Mouse (Mus musculus) liver, embryonic 11.5 days (tissue): ENCODE results near the gene Dusp11. TPM values are rescaled to one million over a fixed set of nuclear protein-coding genes. Genes with fewer than 3 reads are reported as not detected.

Experiments used
- polyA plus RNA-seq: library from polyadenylated mRNA; unstranded; fragments of >200 nt; fragmentation: Nextera tagmentation; extraction: Ambion mirVana; gene quantifications from 2 replicates; pipeline ENCODE4 v1.2.1, GENCODE M21; 2014

Dusp11 gene
- polyA plus RNA-seq, 1 experiment from 2014 or later = 58.7 TPM

Other genes with a start within 250 kb of the Dusp11 start
- not detected in 2 replicates for gene Nat8f7, start 248.5 kb downstream of the Dusp11 start, polyA plus RNA-seq
- 0.14 TPM in 1 of 2 replicates, not detected in the other for gene Nat8f3, start 195.9 kb downstream of the Dusp11 start, polyA plus RNA-seq
- not detected in 2 replicates for gene Nat8f6, start 140.7 kb downstream of the Dusp11 start, polyA plus RNA-seq
- gene Nat8f5, start 140.7 kb downstream of the Dusp11 start, polyA plus RNA-seq = not detected in 2 replicates
- gene Nat8, start 129.6 kb downstream of the Dusp11 start, polyA plus RNA-seq = not detected in 2 replicates
- gene Nat8f2, start 92.5 kb downstream of the Dusp11 start, polyA plus RNA-seq = not detected in 2 replicates
- gene Nat8f4, start 56.8 kb downstream of the Dusp11 start, polyA plus RNA-seq = 1.9 TPM in 2 replicates
- 37.1 and 38.4 TPM in 2 replicates for gene Tprkb, start 49.8 kb downstream of the Dusp11 start, polyA plus RNA-seq
- 5.2 and 6.8 TPM in 2 replicates for gene Nat8f1, start 46.0 kb downstream of the Dusp11 start, polyA plus RNA-seq
- not detected in 2 replicates for gene Figla, start 54.5 kb upstream of the Dusp11 start, polyA plus RNA-seq
- 66.5 and 73.2 TPM in 2 replicates for gene Add2, start 67.0 kb upstream of the Dusp11 start, polyA plus RNA-seq
- 0.99 and 1.2 TPM in 2 replicates for gene Tgfa, start 233.6 kb upstream of the Dusp11 start, polyA plus RNA-seq